Mouse (Mus musculus) forebrain, embryonic 12.5 days (tissue): Measurements from ENCODE around the gene Slc28a3. TPM values are rescaled to one million over a fixed set of nuclear protein-coding genes. Genes with fewer than 3 reads are reported as not detected.

ENCODE experiments used
- ATAC-seq: fragments of 200-750 bp; cut with Nextera tagmentation; 2 replicates; pipeline ENCODE4 v1.8.0; 2017; ENCODE audit warnings: moderate TSS enrichment; ENCODE audit not compliant: low FRiP score
- H3K27ac ChIP-seq: fragments of 300-500 bp; sonication (generic); 2 replicates; pipeline ENCODE4 v1.5.1; 2016; ENCODE audit warnings: mild to moderate bottlenecking
- H3K27me3 ChIP-seq: fragments of 300-500 bp; sonication (generic); 2 replicates; pipeline ENCODE4 v1.6.1; 2016; ENCODE audit warnings: mild to moderate bottlenecking
- H3K36me3 ChIP-seq: fragments of 300-500 bp; sonication (generic); replicated peaks from 2 replicates; pipeline ENCODE4 v1.6.1; 2016; ENCODE audit warnings: mild to moderate bottlenecking
- H3K4me1 ChIP-seq: fragments of 300-500 bp; sonication (generic); 2 replicates; pipeline ENCODE4 v1.6.1; 2016
- H3K4me2 ChIP-seq: fragments of 300-500 bp; sonication (generic); 2 replicates; pipeline ENCODE4 v1.6.1; 2016; ENCODE audit warnings: mild to moderate bottlenecking, moderate library complexity
- H3K4me3 ChIP-seq: fragments of 300-500 bp; sonication (generic); replicated peaks from 2 replicates; pipeline ENCODE4 v1.5.1; 2016; ENCODE audit warnings: mild to moderate bottlenecking
- H3K9ac ChIP-seq: fragments of 300-500 bp; sonication (generic); 2 replicates; pipeline ENCODE4 v1.6.1; 2016; ENCODE audit warnings: mild to moderate bottlenecking
- H3K9me3 ChIP-seq: fragments of 300-500 bp; sonication (generic); 2 replicates; pipeline ENCODE4 v1.6.1; 2016
- WGBS: fragments of 180-500 bp; shearing (Covaris S2); methylation state at CpG from one replicate; pipeline ENCODE4 v1.1.7; 2016; 5-methylcytosine and 5-hydroxymethylcytosine counted together
- polyA plus RNA-seq: library from polyadenylated mRNA; unstranded; fragments of >200 nt; fragmentation: Nextera tagmentation; extraction: Ambion mirVana; gene quantifications from 2 replicates; pipeline ENCODE4 v1.2.1, GENCODE M21; 2016

The Slc28a3 gene
- polyA plus RNA-seq, 1 experiment from 2014 or later: not detected

- Histone ChIP-seq H3K4me1 (no peaks in the 10 kb centered on the region), H3K9ac (no peak overlapping the region), H3K27me3 (no peaks in the 10 kb centered on the region), H3K4me3 (no peak overlapping the region), H3K9me3 (no peaks in the 10 kb centered on the region), H3K4me2 (no peak overlapping the region), H3K27ac (no peak overlapping the region), H3K36me3 (no peaks in the 10 kb centered on the region)
- 83% methylated on average over 1 of the region's 1 CpGs for WGBS
- ATAC-seq: no peak
These were observed 54.7 kb downstream of the Slc28a3 start for GRCm38 (mm10) chr13:58556018-58556417.

GRCm38 (mm10) chr13:58555561-58555960, 55.1 kb downstream of the Slc28a3 start:
- Histone ChIP-seq H3K4me2 (no peak overlapping the region), H3K36me3 (no peaks in the 10 kb centered on the region), H3K4me1 (no peaks in the 10 kb centered on the region), H3K4me3 (no peak overlapping the region), H3K27me3 (no peaks in the 10 kb centered on the region), H3K27ac (no peak overlapping the region), H3K9ac (no peak overlapping the region), H3K9me3 (no peaks in the 10 kb centered on the region)
- 76% methylated on average over 5 of the region's 5 CpGs for WGBS
- ATAC-seq: no peak

GRCm38 (mm10) chr13:58551924-58552323, 58.8 kb downstream of the Slc28a3 start:
- ATAC-seq: no peak
- no peak overlapping the region for H3K27ac ChIP-seq
- H3K4me2 ChIP-seq: no peak overlapping the region
- H3K27me3 ChIP-seq: no peaks in the 10 kb centered on the region
- no peak overlapping the region for H3K9ac ChIP-seq
- no peaks in the 10 kb centered on the region for H3K9me3 ChIP-seq
- H3K36me3 ChIP-seq: no peaks in the 10 kb centered on the region
- peaks cover 17% of the 10 kb centered on the region for H3K4me1 ChIP-seq
- no peak overlapping the region for H3K4me3 ChIP-seq
- 60% methylated on average over 4 of the region's 4 CpGs for WGBS

- WGBS: 17% methylated on average over 7 of the region's 7 CpGs
- Histone ChIP-seq H3K4me2 (no peak overlapping the region; the same call in 1 of the 2 replicates), H3K9me3 (no peaks in the 10 kb centered on the region), H3K27ac (0 out of 2 replicates have a peak overlapping the region, but pooled peaks have one; percentile 6), H3K27me3 (no peaks in the 10 kb centered on the region), H3K9ac (no peak overlapping the region), H3K4me1 (peaks cover 33% of the 10 kb centered on the region), H3K36me3 (no peaks in the 10 kb centered on the region), H3K4me3 (no peak overlapping the region)
- ATAC-seq: peak; percentile 81
These were observed 63.1 kb downstream of the Slc28a3 start for GRCm38 (mm10) chr13:58547570-58547969.

- Histone ChIP-seq H3K36me3 (no peaks in the 10 kb centered on the region), H3K4me1 (peaks cover 33% of the 10 kb centered on the region), H3K4me2 (no peak overlapping the region), H3K27ac (no peak overlapping the region), H3K9ac (no peak overlapping the region), H3K9me3 (no peaks in the 10 kb centered on the region), H3K4me3 (no peak overlapping the region), H3K27me3 (no peaks in the 10 kb centered on the region)
- 56% methylated on average over 12 of the region's 12 CpGs for WGBS
- peak; percentile 57; the same call in 1 of the 2 replicates for ATAC-seq
These were observed 66.8 kb downstream of the Slc28a3 start for GRCm38 (mm10) chr13:58543688-58544408.

GRCm38 (mm10) chr13:58543066-58543465, 67.6 kb downstream of the Slc28a3 start:
- WGBS: 42% methylated on average over 7 of the region's 7 CpGs
- H3K9me3 ChIP-seq: no peaks in the 10 kb centered on the region

GRCm38 (mm10) chr13:58542601-58543041, 68.1 kb downstream of the Slc28a3 start:
- no peak overlapping the region for H3K4me3 ChIP-seq
- no peak overlapping the region for H3K9ac ChIP-seq
- no peak for ATAC-seq
- no peak overlapping the region for H3K27ac ChIP-seq
- H3K9me3 ChIP-seq: no peaks in the 10 kb centered on the region
- no peaks in the 10 kb centered on the region for H3K36me3 ChIP-seq
- no peaks in the 10 kb centered on the region for H3K27me3 ChIP-seq
- no peak overlapping the region for H3K4me2 ChIP-seq
- peaks cover 23% of the 10 kb centered on the region for H3K4me1 ChIP-seq
- WGBS: 91% methylated on average over 10 of the region's 10 CpGs

More at GRCm38 (mm10) chr13:58543066-58543465, 67.6 kb downstream of the Slc28a3 start:
- no peak overlapping the region for H3K27ac ChIP-seq
- no peak overlapping the region for H3K4me2 ChIP-seq
- peaks cover 28% of the 10 kb centered on the region for H3K4me1 ChIP-seq
- no peaks in the 10 kb centered on the region for H3K36me3 ChIP-seq
- peak; percentile 79 for ATAC-seq
- no peak overlapping the region for H3K9ac ChIP-seq
- no peak overlapping the region for H3K4me3 ChIP-seq
- no peaks in the 10 kb centered on the region for H3K27me3 ChIP-seq

- H3K27ac ChIP-seq: no peak overlapping the region
- WGBS: 77% methylated on average over 8 of the region's 8 CpGs
- no peak overlapping the region for H3K9ac ChIP-seq
- peaks cover 19% of the 10 kb centered on the region for H3K4me1 ChIP-seq
- no peaks in the 10 kb centered on the region for H3K36me3 ChIP-seq
- no peak for ATAC-seq
- no peaks in the 10 kb centered on the region for H3K9me3 ChIP-seq
- no peak overlapping the region for H3K4me3 ChIP-seq
- no peaks in the 10 kb centered on the region for H3K27me3 ChIP-seq
- H3K4me2 ChIP-seq: no peak overlapping the region
These were observed 68.5 kb downstream of the Slc28a3 start for GRCm38 (mm10) chr13:58542167-58542566.

GRCm38 (mm10) chr13:58541620-58542019, 69.1 kb downstream of the Slc28a3 start:
- H3K36me3 ChIP-seq: no peaks in the 10 kb centered on the region
- H3K4me3 ChIP-seq: no peak overlapping the region
- H3K27ac ChIP-seq: no peak overlapping the region
- no peak overlapping the region for H3K9ac ChIP-seq
- no peak for ATAC-seq
- 85% methylated on average over 4 of the region's 4 CpGs for WGBS
- no peaks in the 10 kb centered on the region for H3K27me3 ChIP-seq
- peaks cover 16% of the 10 kb centered on the region for H3K4me1 ChIP-seq
- H3K4me2 ChIP-seq: no peak overlapping the region
- H3K9me3 ChIP-seq: no peaks in the 10 kb centered on the region

GRCm38 (mm10) chr13:58538966-58539365, 71.7 kb downstream of the Slc28a3 start:
- WGBS: 61% methylated on average over 7 of the region's 7 CpGs
- H3K27ac ChIP-seq: no peak overlapping the region
- ATAC-seq: no peak
- H3K27me3 ChIP-seq: no peaks in the 10 kb centered on the region
- no peak overlapping the region for H3K4me2 ChIP-seq
- H3K4me1 ChIP-seq: peaks cover 10% of the 10 kb centered on the region
- no peaks in the 10 kb centered on the region for H3K9me3 ChIP-seq
- no peak overlapping the region for H3K4me3 ChIP-seq
- H3K9ac ChIP-seq: no peak overlapping the region
- H3K36me3 ChIP-seq: no peaks in the 10 kb centered on the region

GRCm38 (mm10) chr13:58538366-58538765, 72.3 kb downstream of the Slc28a3 start:
- Histone ChIP-seq H3K4me3 (no peak overlapping the region), H3K4me1 (peaks cover 4% of the 10 kb centered on the region), H3K27me3 (no peaks in the 10 kb centered on the region), H3K9me3 (no peaks in the 10 kb centered on the region), H3K4me2 (no peak overlapping the region), H3K9ac (no peak overlapping the region), H3K27ac (no peak overlapping the region), H3K36me3 (no peaks in the 10 kb centered on the region)
- 45% methylated on average over 4 of the region's 4 CpGs for WGBS
- ATAC-seq: no peak

- WGBS: 77% methylated on average over 6 of the region's 6 CpGs
- Histone ChIP-seq H3K27me3 (no peaks in the 10 kb centered on the region), H3K9me3 (no peaks in the 10 kb centered on the region), H3K4me3 (no peak overlapping the region), H3K27ac (no peak overlapping the region), H3K4me1 (no peaks in the 10 kb centered on the region), H3K9ac (no peak overlapping the region), H3K4me2 (no peak overlapping the region), H3K36me3 (no peaks in the 10 kb centered on the region)
- ATAC-seq: no peak
These were observed 72.8 kb downstream of the Slc28a3 start for GRCm38 (mm10) chr13:58537916-58538233.

- H3K27ac ChIP-seq: no peak overlapping the region
- H3K36me3 ChIP-seq: no peaks in the 10 kb centered on the region
- WGBS: 94% methylated on average over 6 of the region's 6 CpGs
- H3K4me2 ChIP-seq: no peak overlapping the region
- H3K9me3 ChIP-seq: no peaks in the 10 kb centered on the region
- ATAC-seq: no peak
- no peaks in the 10 kb centered on the region for H3K27me3 ChIP-seq
- no peak overlapping the region for H3K4me3 ChIP-seq
- H3K9ac ChIP-seq: no peak overlapping the region
- H3K4me1 ChIP-seq: no peaks in the 10 kb centered on the region
These were observed 73.3 kb downstream of the Slc28a3 start for GRCm38 (mm10) chr13:58537232-58537915.
